In the genomic region with DNA sequence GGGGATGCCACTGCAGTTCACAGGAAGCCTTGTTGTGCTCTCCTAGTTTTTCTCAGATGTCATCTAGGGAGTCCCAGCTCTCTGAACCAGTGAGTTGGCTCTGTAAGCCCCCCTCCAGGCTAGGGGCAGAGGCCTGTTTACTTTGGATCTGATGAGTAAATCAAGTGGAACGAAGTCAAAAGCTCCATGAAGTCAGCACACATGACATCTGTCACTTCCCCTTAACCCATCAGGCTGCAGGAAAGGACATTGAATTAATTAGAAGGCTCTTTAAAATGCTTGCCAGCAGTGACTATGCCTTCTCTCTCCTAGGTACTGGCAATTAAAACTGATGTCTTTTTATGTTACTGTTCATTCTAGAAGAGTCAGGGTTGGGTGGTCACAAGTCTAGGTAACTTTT, we compare ENCODE assay signal across 22 mouse cellular contexts.
DNase-seq lines count a peak whose midpoint lies in the region; ATAC-seq and TF ChIP-seq lines count a peak whose summit lies in the region.
"Had no signal": no experiment of that assay in that cellular context is flagged by ENCODE, and none has a peak within 500 bp of the region (broad histone marks: within the 10 kb centered on the region; RNA-seq: fewer than 3 reads in every experiment).

No protein-coding gene starts in this region.

- 15% methylated on average over 1 of the region's 1 CpGs for WGBS in hindbrain, embryonic 16.5 days
- 17% methylated on average over 1 of the region's 1 CpGs for WGBS in hindbrain, embryonic 12.5 days
- 18% methylated on average over 1 of the region's 1 CpGs for WGBS in embryonic facial prominence, embryonic 14.5 days

- TF ChIP-seq POLR2A in brain, embryonic 14.5 days (IDR thresholded peaks at IDR 0.05; ENCODE audit: borderline replicate concordance, extremely low read depth, insufficient read depth, insufficient read length, poor library complexity, severe bottlenecking): no peak

- no peak overlapping the region for H3K9ac ChIP-seq in hindbrain, embryonic 16.5 days (ENCODE audit: low read depth, low read length)
- no peak overlapping the region for H3K9ac ChIP-seq in hindbrain, embryonic 12.5 days
- no peak overlapping the region for H3K9ac ChIP-seq in embryonic facial prominence, embryonic 14.5 days (ENCODE audit: low read depth, low read length)
- H3K9ac ChIP-seq: heart, embryonic 15.5 days; neural tube, embryonic 13.5 days had no signal

- 0 out of 2 replicates have a peak, but pooled peaks have one; percentile 42 for ATAC-seq in hindbrain, embryonic 16.5 days
- ATAC-seq in hindbrain, embryonic 12.5 days (ENCODE audit: low FRiP score): no peak
- ATAC-seq in embryonic facial prominence, embryonic 14.5 days (ENCODE audit: low read depth): peak; percentile 18; the same call in 1 of the 2 replicates
- ATAC-seq: inflammation-experienced regulatory T-cells, adult 6 months had no signal

- H3K27me3 ChIP-seq in hindbrain, embryonic 16.5 days (replicated peaks; ENCODE audit: control insufficient read depth, insufficient read depth, low read length): no peaks in the 10 kb centered on the region
- H3K27me3 ChIP-seq in hindbrain, embryonic 12.5 days: no peaks in the 10 kb centered on the region; the same call in 1 of the 2 replicates
- H3K27me3 ChIP-seq in embryonic facial prominence, embryonic 14.5 days (replicated peaks; ENCODE audit: control insufficient read depth, insufficient read depth, low read length): no peaks in the 10 kb centered on the region
- H3K27me3 ChIP-seq: CH12.LX; neural tube, embryonic 13.5 days had no signal

- no peak overlapping the region for H3K4me2 ChIP-seq in hindbrain, embryonic 16.5 days (ENCODE audit: low read length)
- no peak overlapping the region for H3K4me2 ChIP-seq in hindbrain, embryonic 12.5 days (replicated peaks)
- no peak overlapping the region for H3K4me2 ChIP-seq in embryonic facial prominence, embryonic 14.5 days (ENCODE audit: low read depth, low read length)
- H3K4me2 ChIP-seq: heart, embryonic 15.5 days; neural tube, embryonic 13.5 days had no signal

- H3K36me3 ChIP-seq in hindbrain, embryonic 16.5 days (ENCODE audit: control insufficient read depth, insufficient read depth, low read length): no peaks in the 10 kb centered on the region
- H3K36me3 ChIP-seq in hindbrain, embryonic 12.5 days: no peaks in the 10 kb centered on the region
- no peaks in the 10 kb centered on the region for H3K36me3 ChIP-seq in embryonic facial prominence, embryonic 14.5 days (ENCODE audit: control insufficient read depth, insufficient read depth, low read length)
- H3K36me3 ChIP-seq: forebrain, embryonic 10.5 days; G1E; heart, embryonic 15.5 days; neural tube, embryonic 13.5 days had no signal

- no peak overlapping the region for H3K27ac ChIP-seq in hindbrain, embryonic 16.5 days (ENCODE audit: low read depth, low read length)
- H3K27ac ChIP-seq in hindbrain, embryonic 12.5 days: no peak overlapping the region
- no peak overlapping the region for H3K27ac ChIP-seq in embryonic facial prominence, embryonic 14.5 days (replicated peaks; ENCODE audit: low read depth, low read length)
- H3K27ac ChIP-seq: forebrain, embryonic 10.5 days; heart, embryonic 15.5 days; neural tube, embryonic 13.5 days had no signal

- peak; percentile 17 for DNase-seq in left cerebral cortex, postnatal 4 days
- no peak for DNase-seq in left cerebral cortex, adult 9 months (ENCODE audit: low spot score in 2 of 2)
- DNase-seq in brain, embryonic 14.5 days (ENCODE audit: low read depth): peak; percentile 56
- DNase-seq in embryonic facial prominence, embryonic 14.5 days (ENCODE audit: low spot score): no peak
- DNase-seq in right cerebral cortex, postnatal 4 days: no peak
- DNase-seq: adrenal gland, adult 2 months; B cell, adult 2 months; cerebellum, postnatal 36 days; heart, postnatal 4 days; kidney, adult 18-20 months; lung, postnatal 4 days; thymus, adult 2 months; thymus, postnatal 4 days had no signal

- no peaks in the 10 kb centered on the region for H3K9me3 ChIP-seq in hindbrain, embryonic 16.5 days (ENCODE audit: control insufficient read depth, low read length)
- H3K9me3 ChIP-seq in hindbrain, embryonic 12.5 days (replicated peaks): no peaks in the 10 kb centered on the region
- no peaks in the 10 kb centered on the region for H3K9me3 ChIP-seq in embryonic facial prominence, embryonic 14.5 days (ENCODE audit: control insufficient read depth, low read length)
- H3K9me3 ChIP-seq: forebrain, embryonic 10.5 days; heart, embryonic 15.5 days; neural tube, embryonic 13.5 days had no signal

- no peak overlapping the region for H3K4me3 ChIP-seq in hindbrain, embryonic 16.5 days (ENCODE audit: low read length)
- H3K4me3 ChIP-seq in hindbrain, embryonic 12.5 days: no peak overlapping the region
- no peak overlapping the region for H3K4me3 ChIP-seq in embryonic facial prominence, embryonic 14.5 days (ENCODE audit: low read depth, low read length)
- H3K4me3 ChIP-seq: forebrain, embryonic 10.5 days; heart, embryonic 15.5 days; myocyte; neural tube, embryonic 13.5 days had no signal

- intact Hi-C loops in left cerebral cortex, postnatal 4 days (cut with DNase I): no loop called here

- TF ChIP-seq CTCF in brain, embryonic 14.5 days (IDR thresholded peaks at IDR 0.05; ENCODE audit: borderline replicate concordance, extremely low read depth, insufficient read depth, insufficient read length): no peak

- H3K4me1 ChIP-seq in hindbrain, embryonic 16.5 days (ENCODE audit: control insufficient read depth, insufficient read depth, low read depth, low read length): no peaks in the 10 kb centered on the region
- peaks cover 6% of the 10 kb centered on the region for H3K4me1 ChIP-seq in hindbrain, embryonic 12.5 days
- peaks cover 15% of the 10 kb centered on the region for H3K4me1 ChIP-seq in embryonic facial prominence, embryonic 14.5 days (ENCODE audit: control insufficient read depth, insufficient read depth, low read length)
- H3K4me1 ChIP-seq: heart, embryonic 15.5 days had no signal

Comparison
In these comparisons a context has a peak if more than half of its experiments do, and no peak if none do; other contexts are left out.
1. DNase-seq: peak in left cerebral cortex, postnatal 4 days (single experiment) and brain, embryonic 14.5 days (single experiment); none in left cerebral cortex, adult 9 months (0 of 2), embryonic facial prominence, embryonic 14.5 days (single experiment) and right cerebral cortex, postnatal 4 days (single experiment).